Mouse (Mus musculus) testis, postnatal 14 days (tissue): ENCODE results near the gene Gm2916.
"Not testable (repeated sequence)": the region's sequence is repeated elsewhere in the genome, so short reads cannot be mapped to it uniquely, and the experiment has no call there.

ENCODE experiments used
- DNase-seq: peaks from one replicate; pipeline ENCODE4 v3.0.0; 2021; ENCODE audit warnings: low spot score

Gene Gm2916

DNA sequence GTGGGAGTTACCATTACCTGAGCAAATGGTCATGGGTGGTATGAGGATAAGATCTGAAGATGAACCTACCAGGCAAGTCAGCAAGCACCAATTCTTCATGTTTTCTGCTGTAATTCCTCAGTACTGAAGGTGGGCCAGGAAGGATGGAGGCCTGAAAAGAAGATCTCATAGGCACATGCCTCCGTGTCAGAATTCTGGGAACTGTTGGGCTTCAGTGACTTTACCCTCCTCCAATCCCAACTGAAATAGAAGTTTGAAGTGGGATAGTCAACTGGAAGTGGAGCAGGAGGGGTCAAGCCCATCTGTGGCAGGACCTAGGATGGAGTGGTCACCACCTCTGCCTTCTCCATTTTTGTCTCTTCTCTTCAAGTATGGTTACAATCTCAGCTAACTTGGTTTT is at the start of gene Gm2916:
Gm2916 (plus strand) TSS at position 301 of the 400 bp plus-strand sequence.
- not testable (repeated sequence) for DNase-seq

DNA sequence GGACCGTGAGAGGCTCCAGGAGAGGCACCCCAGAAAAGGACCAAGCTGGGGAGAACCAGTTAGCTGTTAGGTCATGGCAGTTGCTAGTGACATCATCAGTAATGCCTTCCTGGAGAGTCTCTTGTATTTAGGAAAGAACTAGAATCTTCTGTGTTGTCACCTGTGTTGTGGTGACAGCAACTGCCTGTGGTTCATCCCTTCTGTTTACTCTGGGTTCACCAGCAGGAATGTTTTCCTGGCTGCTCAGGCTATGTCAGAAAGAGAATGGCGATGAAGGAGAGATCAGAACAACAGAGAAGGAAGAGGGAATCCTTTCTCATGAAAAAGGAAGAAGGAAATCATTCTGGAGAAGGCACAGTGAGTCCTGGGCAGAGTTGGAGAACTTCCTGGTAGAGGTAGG is 38.0 kb upstream of the Gm2916 start, which contains the start of gene Gm3033:
Gm3033 (plus strand) TSS at position 301 of the 400 bp plus-strand sequence.
- not testable (repeated sequence) for DNase-seq

DNA sequence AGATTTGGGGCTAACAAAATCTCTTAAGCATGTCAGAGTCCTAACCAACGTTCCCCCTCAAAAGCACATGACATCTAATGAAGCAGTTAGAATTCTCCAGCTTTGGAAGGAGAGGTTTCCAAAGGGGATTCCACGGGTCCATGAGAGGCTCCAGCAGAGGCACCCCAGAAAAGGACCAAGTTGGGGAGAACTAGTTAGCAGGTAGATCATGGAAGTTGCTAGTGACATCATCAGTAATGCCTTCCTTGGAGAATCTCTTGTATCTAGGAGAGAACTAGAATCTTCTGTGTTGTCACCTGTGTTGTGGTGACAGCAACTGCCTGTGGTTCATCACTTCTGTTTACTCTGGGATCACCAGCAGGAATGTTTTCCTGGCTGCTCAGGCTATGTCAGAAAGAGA is 47.5 kb downstream of the Gm2916 start, which contains the start of gene Gm3029:
Gm3029 (plus strand) TSS at position 301 of the 400 bp plus-strand sequence.
- DNase-seq, result not testable (repeated sequence)

DNA sequence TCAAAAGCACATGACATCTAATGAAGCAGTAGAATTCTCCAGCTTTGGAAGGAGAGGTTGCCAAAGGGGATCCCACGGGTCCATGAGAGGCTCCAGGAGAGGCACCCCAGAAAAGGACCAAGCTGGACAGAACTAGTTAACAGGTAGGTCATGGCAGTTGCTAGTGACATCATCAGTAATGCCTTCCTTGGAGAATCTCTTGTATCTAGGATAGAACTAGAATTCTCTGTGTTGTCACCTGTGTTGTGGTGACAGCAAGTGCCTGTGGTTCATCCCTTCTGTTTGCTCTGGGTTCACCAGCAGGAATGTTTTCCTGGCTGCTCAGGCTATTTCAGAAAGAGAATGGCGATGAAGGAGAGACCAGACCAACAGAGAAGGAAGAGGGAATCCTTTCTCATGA is 79.3 kb downstream of the Gm2916 start, which contains the start of gene Gm3095:
Gm3095 (plus strand) TSS at position 301 of the 400 bp plus-strand sequence.
- DNase-seq, result not testable (repeated sequence)
